Mouse (Mus musculus) lung, postnatal 0 days (tissue): Measurements from ENCODE around the gene Snapc3.

ENCODE experiments used
- CTCF ChIP-seq: IDR thresholded peaks from 2 replicates; pipeline ENCODE4 v1.5.1; 2016; ENCODE audit warnings: antibody characterized with exemption, mild to moderate bottlenecking
- EP300 ChIP-seq: IDR thresholded peaks from 2 replicates; pipeline ENCODE4 v1.6.1; 2016; ENCODE audit warnings: antibody characterized with exemption, mild to moderate bottlenecking, control low read depth

DNA sequence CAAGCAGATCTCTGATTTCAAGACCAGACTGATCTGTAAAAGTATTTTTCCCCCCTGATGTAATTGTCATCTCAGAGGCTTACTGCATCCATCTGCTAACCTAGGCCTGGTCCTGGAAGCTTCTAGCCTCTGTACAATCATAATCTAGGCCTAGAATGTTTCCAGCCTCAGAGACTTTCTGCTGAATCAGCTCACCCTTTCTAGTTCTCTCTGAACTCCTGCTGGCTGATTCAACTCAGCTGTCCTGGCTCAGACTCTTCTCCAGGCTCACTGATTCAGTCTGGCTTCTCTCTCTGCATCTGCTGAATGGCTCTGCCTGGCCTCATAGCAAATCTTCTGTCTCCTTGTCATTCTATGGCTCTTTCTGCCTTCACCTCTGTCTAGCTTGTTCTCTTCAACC lies 20.6 kb downstream of the Snapc3 start:
- no peak for TF ChIP-seq CTCF
- no peak for TF ChIP-seq EP300
